Mouse (Mus musculus) heart, postnatal 0 days (tissue): Measurements from ENCODE around the gene Nhsl1.

Source experiments
- CTCF ChIP-seq: IDR thresholded peaks from 2 replicates; pipeline ENCODE4 v1.5.1; 2016; ENCODE audit warnings: antibody characterized with exemption, control low read depth, low read depth
- EP300 ChIP-seq: IDR thresholded peaks from 2 replicates; pipeline ENCODE4 v1.6.1; 2016; ENCODE audit warnings: antibody characterized with exemption, low read depth

DNA sequence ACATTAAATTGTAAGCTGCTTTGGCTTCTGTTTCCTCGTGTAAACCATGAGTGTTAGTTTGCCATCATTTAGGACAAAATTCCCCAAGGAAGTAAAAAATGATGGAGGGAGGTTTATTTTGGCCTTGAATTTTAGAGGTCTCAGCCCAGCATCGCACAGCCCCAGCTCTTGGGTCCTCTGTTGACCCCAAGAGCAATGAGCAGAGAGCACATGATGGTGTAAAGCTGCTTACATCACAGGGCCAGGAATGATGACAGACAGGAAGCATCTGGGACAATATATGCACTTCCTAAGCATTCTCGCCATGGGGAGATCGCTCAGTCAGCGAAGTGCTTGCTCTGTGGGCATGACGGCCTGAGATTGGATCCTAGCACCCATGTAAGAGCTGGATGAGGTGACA, 20.6 kb downstream of the Nhsl1 start:
- TF ChIP-seq CTCF (no peak), EP300 (no peak)
